Mouse (Mus musculus): ENCODE measurements around the gene AC140267.1.

AC140267.1 gene

GRCm38 (mm10) chr15:80235535-80235934, at the start of gene AC140267.1:
Gene AC140267.1 (plus strand): TSS chr15:80235835.
- in situ Hi-C loops (cut with MboI; ENCODE audit: unreplicated experiment in 2 of 2): no loop called here

GRCm38 (mm10) chr15:80188927-80189326, 46.7 kb upstream of the AC140267.1 start:
- in situ Hi-C loops (cut with MboI; ENCODE audit: unreplicated experiment in 2 of 2): no loop called here

GRCm38 (mm10) chr15:80190075-80190474, 45.6 kb upstream of the AC140267.1 start:
- in situ Hi-C loops (cut with MboI; ENCODE audit: unreplicated experiment in 2 of 2): no loop called here

- in situ Hi-C loops (cut with MboI; ENCODE audit: unreplicated experiment in 2 of 2): no loop called here
Measured at GRCm38 (mm10) chr15:80191585-80192245, 43.9 kb upstream of the AC140267.1 start.

GRCm38 (mm10) chr15:80192246-80192585, 43.4 kb upstream of the AC140267.1 start:
- in situ Hi-C loops (cut with MboI; ENCODE audit: unreplicated experiment in 2 of 2): no loop called here

- in situ Hi-C loops (cut with MboI; ENCODE audit: unreplicated experiment in 2 of 2): no loop called here
Measured at GRCm38 (mm10) chr15:80192847-80193246, 42.8 kb upstream of the AC140267.1 start.

GRCm38 (mm10) chr15:80199556-80199955, 36.1 kb upstream of the AC140267.1 start:
- in situ Hi-C loops (cut with MboI; ENCODE audit: unreplicated experiment in 2 of 2): no loop called here

- in situ Hi-C loops (cut with MboI; ENCODE audit: unreplicated experiment in 2 of 2): no loop called here
Measured at GRCm38 (mm10) chr15:80202111-80202775, 33.4 kb upstream of the AC140267.1 start.

GRCm38 (mm10) chr15:80203406-80203805, 32.2 kb upstream of the AC140267.1 start:
- in situ Hi-C loops (cut with MboI; ENCODE audit: unreplicated experiment in 2 of 2): no loop called here

GRCm38 (mm10) chr15:80206057-80206565, 29.5 kb upstream of the AC140267.1 start:
- in situ Hi-C loops (cut with MboI; ENCODE audit: unreplicated experiment in 2 of 2): no loop called here

- in situ Hi-C loops (cut with MboI; ENCODE audit: unreplicated experiment in 2 of 2): no loop called here
Measured at GRCm38 (mm10) chr15:80208446-80208845, 27.2 kb upstream of the AC140267.1 start.

GRCm38 (mm10) chr15:80213688-80214087, 21.9 kb upstream of the AC140267.1 start:
- in situ Hi-C loops (cut with MboI; ENCODE audit: unreplicated experiment in 2 of 2): loop anchor here in 1 of 2 experiments (10.0 kb wide), 1 partner anchor 99 kb away; no protein-coding TSS in a partner anchor

- in situ Hi-C loops (cut with MboI; ENCODE audit: unreplicated experiment in 2 of 2): loop anchor here in 1 of 2 experiments (10.0 kb wide), 1 partner anchor 101 kb away; no protein-coding TSS in a partner anchor
Measured at GRCm38 (mm10) chr15:80215716-80216479, 19.7 kb upstream of the AC140267.1 start.

GRCm38 (mm10) chr15:80216480-80216820, 19.2 kb upstream of the AC140267.1 start:
- in situ Hi-C loops (cut with MboI; ENCODE audit: unreplicated experiment in 2 of 2): loop anchor here in 1 of 2 experiments (10.0 kb wide), 1 partner anchor 102 kb away; no protein-coding TSS in a partner anchor

- in situ Hi-C loops (cut with MboI; ENCODE audit: unreplicated experiment in 2 of 2): loop anchor here in 1 of 2 experiments (10.0 kb wide), 1 partner anchor 103 kb away; no protein-coding TSS in a partner anchor
Measured at GRCm38 (mm10) chr15:80217476-80217875, 18.2 kb upstream of the AC140267.1 start.

- in situ Hi-C loops (cut with MboI; ENCODE audit: unreplicated experiment in 2 of 2): loop anchor here in 1 of 2 experiments (10.0 kb wide), 1 partner anchor 104 kb away; no protein-coding TSS in a partner anchor
Measured at GRCm38 (mm10) chr15:80219211-80219610, 16.4 kb upstream of the AC140267.1 start.

- in situ Hi-C loops (cut with MboI; ENCODE audit: unreplicated experiment in 2 of 2): loop anchor here (5.0 to 10.0 kb wide), 5 partner anchors 105 to 995 kb away; partner anchors contain the start of genes Rpl3 (in 2 of the 2), Syngr1 (in 2 of the 2), Gm49486 (in 1 of the 2) and Pick1 (in 1 of the 2)
Measured at GRCm38 (mm10) chr15:80219705-80220657, 15.7 kb upstream of the AC140267.1 start.

- in situ Hi-C loops (cut with MboI; ENCODE audit: unreplicated experiment in 2 of 2): loop anchor here (5.0 to 10.0 kb wide), 4 partner anchors 126 to 996 kb away; partner anchors contain the start of genes Rpl3 (in 2 of the 2), Syngr1 (in 2 of the 2), Gm49486 (in 1 of the 2) and Pick1 (in 1 of the 2)
Measured at GRCm38 (mm10) chr15:80221031-80221430, 14.6 kb upstream of the AC140267.1 start.

- in situ Hi-C loops (cut with MboI; ENCODE audit: unreplicated experiment in 2 of 2): loop anchor here (5.0 to 10.0 kb wide), 4 partner anchors 129 to 999 kb away; partner anchors contain the start of genes Rpl3 (in 2 of the 2), Syngr1 (in 2 of the 2), Gm49486 (in 1 of the 2) and Pick1 (in 1 of the 2)
Measured at GRCm38 (mm10) chr15:80223751-80224150, 11.9 kb upstream of the AC140267.1 start.

Measured in v-Abl transformed pro-B cells (cell line).